Mouse (Mus musculus): ENCODE measurements at regions not wholly inside any gene's neighbourhood (a gene's known extent, or its start where the extent isn't known, plus 50 kb on each side); places are given as distances from the start of the nearest gene placed in this dataset.

DNA sequence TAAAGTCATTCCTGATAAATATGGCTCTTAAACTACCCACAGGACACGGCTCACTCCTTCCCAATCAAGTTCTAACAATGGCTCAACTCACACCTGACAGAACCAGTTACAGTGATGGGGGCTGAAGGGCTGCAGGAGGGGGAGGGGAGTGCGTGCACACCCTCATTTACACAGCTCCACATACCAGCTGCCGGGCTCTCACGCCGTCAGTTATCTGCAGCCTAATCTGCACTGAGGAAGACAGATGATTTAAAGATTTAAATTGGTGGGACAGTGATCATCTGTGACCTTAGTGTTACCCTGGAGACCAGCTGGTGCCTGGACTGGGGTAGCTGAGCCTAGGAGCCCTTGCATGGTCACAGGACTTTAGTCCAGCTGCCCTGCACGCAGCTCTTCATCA, 151.2 kb upstream of the Creb1 start:
- no peak for TF ChIP-seq E2F4 (IDR thresholded peaks at IDR 0.05; ENCODE audit: insufficient read depth)
- no peak for TF ChIP-seq POLR2A (IDR thresholded peaks at IDR 0.05; ENCODE audit: insufficient read length, low read depth)
- TF ChIP-seq TCF12 (IDR thresholded peaks at IDR 0.05; ENCODE audit: insufficient read depth, poor library complexity, severe bottlenecking), result no peak
- no peak for TF ChIP-seq MAX (IDR thresholded peaks at IDR 0.05; ENCODE audit: low read depth)
- TF ChIP-seq POLR2AphosphoS2 (IDR thresholded peaks at IDR 0.05; ENCODE audit: insufficient read length, low read depth), result no peak
- TF ChIP-seq USF1 (IDR thresholded peaks at IDR 0.05; ENCODE audit: low read depth), result no peak
- no peak for TF ChIP-seq MYOG (IDR thresholded peaks at IDR 0.05; ENCODE audit: control insufficient read depth in 1 of 3, insufficient read depth in 1 of 3, insufficient read length in 2 of 3, low read depth in 2 of 3)
- no peak for TF ChIP-seq SRF (IDR thresholded peaks at IDR 0.05; ENCODE audit: control insufficient read depth, insufficient read length, low read depth)
- no peak for TF ChIP-seq CEBPB (IDR thresholded peaks at IDR 0.05; ENCODE audit: insufficient read depth, poor library complexity, severe bottlenecking)
- TF ChIP-seq TCF3 (IDR thresholded peaks at IDR 0.05; ENCODE audit: insufficient read length, low read depth), result no peak
- TF ChIP-seq MYOD1 (IDR thresholded peaks at IDR 0.05; ENCODE audit: control insufficient read depth in 1 of 3, insufficient read length in 2 of 3, low read depth in 2 of 3), result no peak
